Mouse (Mus musculus): ENCODE measurements at regions not wholly inside any gene's neighbourhood (a gene's known extent, or its start where the extent isn't known, plus 50 kb on each side); places are given as distances from the start of the nearest gene placed in this dataset.

DNA sequence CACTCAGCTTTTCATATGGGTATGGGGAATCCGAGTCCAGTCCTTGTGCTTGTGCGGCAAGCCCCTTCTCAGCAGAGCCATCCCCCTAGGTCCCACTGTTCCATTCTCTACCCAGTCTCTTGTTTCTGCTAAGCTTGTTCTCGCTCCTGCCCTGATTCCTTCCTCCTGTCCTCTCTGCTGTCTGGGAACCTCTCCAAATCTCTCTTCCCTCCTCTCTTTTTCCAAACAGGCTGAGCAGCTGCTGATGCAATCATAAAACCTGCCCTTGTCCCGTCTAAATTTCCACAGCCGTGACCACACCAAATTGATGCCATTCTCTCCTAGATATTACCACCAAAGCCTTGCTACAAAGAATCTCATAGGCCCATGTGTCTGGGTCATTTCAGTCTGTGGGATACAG, 103.4 kb upstream of the Gcfc2 start:
- TF ChIP-seq EP300 (IDR thresholded peaks at IDR 0.05; ENCODE audit: insufficient read depth, low read depth, low read length): no peak
- no peak for TF ChIP-seq CTCF (IDR thresholded peaks at IDR 0.05; ENCODE audit: low read depth, low read length)
- no peak for TF ChIP-seq POLR2A (IDR thresholded peaks at IDR 0.05; ENCODE audit: insufficient read depth, low read length)

Measured in ES-Bruce4 (cell line).